Mouse (Mus musculus) limb, embryonic 14.5 days (tissue): ENCODE results near the gene Ubr1. TPM values are rescaled to one million over a fixed set of nuclear protein-coding genes. Genes with fewer than 3 reads are reported as not detected.
A peak's percentile ranks its signal among the peaks of the same experiment; 100 is the strongest.

ENCODE experiments used
- ATAC-seq: fragments of 200-750 bp; cut with Nextera tagmentation; 2 replicates; pipeline ENCODE4 v1.8.0; 2017; ENCODE audit warnings: low read depth, moderate number of reproducible peaks, moderate TSS enrichment; ENCODE audit not compliant: low FRiP score
- DNase-seq: peaks from one replicate; pipeline ENCODE4 v3.0.0-alpha.2; 2015; ENCODE audit warnings: low spot score
- H3K27ac ChIP-seq: fragments of 300-500 bp; sonication (generic); replicated peaks from 2 replicates; pipeline ENCODE4 v1.5.1; 2014; ENCODE audit warnings: low read depth, mild to moderate bottlenecking, low read length, moderate library complexity, mixed read lengths
- H3K27me3 ChIP-seq: fragments of 300-500 bp; sonication (generic); 2 replicates; pipeline ENCODE4 v1.6.1; 2014; ENCODE audit warnings: low read length, mixed read lengths; ENCODE audit not compliant: control insufficient read depth, insufficient read depth
- H3K36me3 ChIP-seq: fragments of 300-500 bp; sonication (generic); 2 replicates; pipeline ENCODE4 v1.6.1; 2014; ENCODE audit warnings: mild to moderate bottlenecking, low read length, moderate library complexity, mixed read lengths; ENCODE audit not compliant: control insufficient read depth, insufficient read depth
- H3K4me1 ChIP-seq: fragments of 300-500 bp; sonication (generic); 2 replicates; pipeline ENCODE4 v1.6.1; 2014; ENCODE audit warnings: antibody characterized with exemption, low read length, mixed read lengths; ENCODE audit not compliant: control insufficient read depth, insufficient read depth
- H3K4me2 ChIP-seq: fragments of 300-500 bp; sonication (generic); replicated peaks from 2 replicates; pipeline ENCODE4 v1.6.1; 2014; ENCODE audit warnings: low read depth, mild to moderate bottlenecking, low read length, moderate library complexity; ENCODE audit not compliant: severe bottlenecking
- H3K4me3 ChIP-seq: fragments of 300-500 bp; sonication (generic); replicated peaks from 2 replicates; pipeline ENCODE4 v1.5.1; 2014; ENCODE audit warnings: low read length
- H3K9ac ChIP-seq: fragments of 300-500 bp; sonication (generic); 2 replicates; pipeline ENCODE4 v1.6.1; 2014; ENCODE audit warnings: mild to moderate bottlenecking, low read depth, low read length, moderate library complexity; ENCODE audit not compliant: severe bottlenecking
- H3K9me3 ChIP-seq: fragments of 300-500 bp; sonication (generic); 2 replicates; pipeline ENCODE4 v1.6.1; 2016; ENCODE audit warnings: low read length; ENCODE audit not compliant: control insufficient read depth
- POLR2A ChIP-seq: fragments of 200-500 bp; IDR thresholded peaks from 2 replicates; pipeline ENCODE4 v1.8.0; 2012; ENCODE audit warnings: inconsistent platforms, mild to moderate bottlenecking, moderate library complexity, borderline replicate concordance; ENCODE audit not compliant: insufficient read depth, insufficient read length; ENCODE audit errors: extremely low read depth
- WGBS: fragments of 180-500 bp; shearing (Covaris S2); extraction: QIAGEN DNeasy Blood & Tissue Kit; methylation state at CpG from one replicate; pipeline ENCODE4 v1.1.7; 2014; 5-methylcytosine and 5-hydroxymethylcytosine counted together
- polyA plus RNA-seq, 2 experiments: library from polyadenylated mRNA; depleted of rRNA in 1 of 2; stranded (reverse) in 1 of 2; unstranded in 1 of 2; fragments of >200 nt; fragmentation: Nextera tagmentation in 1 of 2; extraction: Ambion mirVana in 1 of 2; gene quantifications; 2 replicates each; pipeline versions ENCODE4 v1.2.1 to v1.2.3; 2012 to 2014

Ubr1 gene
- polyA plus RNA-seq (2012; rRNA removed): 16.8 and 29.9 TPM in 2 replicates
- 22.3 and 22.6 TPM in 2 replicates for polyA plus RNA-seq (2014; fragmentation: Nextera tagmentation; extraction: Ambion mirVana)

- Histone ChIP-seq H3K9me3 (no peaks in the 10 kb centered on the region), H3K9ac (peak within 1 kb of the TSS; percentile 85), H3K27ac (peak within 1 kb of the TSS; percentile 73), H3K4me2 (peak within 1 kb of the TSS; percentile 76), H3K27me3 (no peaks in the 10 kb centered on the region), H3K36me3 (no peaks in the 10 kb centered on the region), H3K4me3 (peak within 1 kb of the TSS; percentile 74), H3K4me1 (peaks cover 10% of the 10 kb centered on the region)
- ATAC-seq (peak; percentile 86), DNase-seq (peak; percentile 88)
- WGBS: under 1% methylated on average over 34 of the region's 39 CpGs
- peak; percentile 56; the same call in 1 of the 2 replicates for TF ChIP-seq POLR2A
Observed at GRCm38 (mm10) chr2:120970559-120971080, at the start of gene Ubr1. Ubr1 (minus strand) TSS chr2:120970715.

DNA sequence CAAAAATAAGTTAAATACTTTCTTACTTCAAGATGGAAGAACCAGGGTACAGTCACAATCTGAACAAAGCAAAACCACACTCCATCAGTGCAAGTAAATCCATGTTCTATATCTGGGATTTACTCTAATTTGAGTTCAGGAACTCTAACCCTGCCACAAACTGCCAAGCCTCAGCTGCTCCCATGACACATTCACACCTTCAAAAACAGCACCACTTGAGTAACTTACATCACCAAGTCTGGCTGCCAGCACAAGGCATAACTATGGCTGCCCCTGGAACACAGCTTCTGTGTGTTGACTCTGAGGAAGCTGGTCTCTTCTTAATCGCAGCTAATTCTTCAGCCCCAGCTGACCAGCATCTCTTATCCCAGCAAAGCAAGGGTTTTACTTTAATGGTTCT is 46.6 kb upstream of the Ubr1 start:
- Histone ChIP-seq H3K36me3 (peaks cover 38% of the 10 kb centered on the region), H3K4me3 (no peak overlapping the region), H3K4me1 (no peaks in the 10 kb centered on the region), H3K4me2 (no peak overlapping the region), H3K27ac (no peak overlapping the region), H3K9ac (no peak overlapping the region), H3K9me3 (0 out of 2 replicates have a peak, but pooled peaks cover 3% of the 10 kb centered on the region), H3K27me3 (no peaks in the 10 kb centered on the region)
- DNase-seq (no peak), ATAC-seq (no peak)
- WGBS: 88% methylated on average over 1 of the region's 1 CpGs
- no peak for TF ChIP-seq POLR2A

- 91% methylated on average over 9 of the region's 9 CpGs for WGBS
- no peak overlapping the region for H3K9ac ChIP-seq
- no peak overlapping the region for H3K4me2 ChIP-seq
- no peaks in the 10 kb centered on the region for H3K4me1 ChIP-seq
- DNase-seq: no peak
- ATAC-seq: no peak
- H3K27ac ChIP-seq: no peak overlapping the region
- peaks cover 42% of the 10 kb centered on the region for H3K36me3 ChIP-seq
- no peak overlapping the region for H3K4me3 ChIP-seq
- no peaks in the 10 kb centered on the region for H3K27me3 ChIP-seq
- H3K9me3 ChIP-seq: 0 out of 2 replicates have a peak, but pooled peaks cover 3% of the 10 kb centered on the region
- TF ChIP-seq POLR2A: no peak
Observed at GRCm38 (mm10) chr2:121016226-121016625, 45.7 kb upstream of the Ubr1 start.

DNA sequence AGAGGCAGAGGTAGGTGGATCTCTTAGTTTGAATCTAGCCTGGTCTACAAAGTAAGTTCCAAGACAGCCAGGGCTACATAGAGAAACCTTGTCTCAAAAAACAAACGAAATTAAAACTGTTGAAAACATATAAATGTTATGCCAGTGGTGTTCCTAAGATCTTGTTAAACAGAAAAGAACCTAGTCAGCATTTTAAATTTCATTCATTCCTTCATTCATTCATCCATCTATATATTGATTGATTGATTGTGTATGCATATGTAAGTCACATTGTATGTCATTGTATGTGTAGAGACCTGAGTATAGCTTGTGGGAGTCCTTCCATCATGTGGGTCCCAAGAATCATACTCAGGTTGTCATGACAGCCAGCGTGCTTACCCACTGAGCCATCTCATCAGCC is 45.0 kb upstream of the Ubr1 start:
- Histone ChIP-seq H3K27ac (no peak overlapping the region), H3K9me3 (0 out of 2 replicates have a peak, but pooled peaks cover 3% of the 10 kb centered on the region), H3K9ac (no peak overlapping the region), H3K4me1 (no peaks in the 10 kb centered on the region), H3K4me3 (no peak overlapping the region), H3K4me2 (no peak overlapping the region), H3K27me3 (no peaks in the 10 kb centered on the region), H3K36me3 (peaks cover 42% of the 10 kb centered on the region)
- ATAC-seq (no peak), DNase-seq (no peak)
- TF ChIP-seq POLR2A: no peak
- 83% methylated on average over 2 of the region's 2 CpGs for WGBS

DNA sequence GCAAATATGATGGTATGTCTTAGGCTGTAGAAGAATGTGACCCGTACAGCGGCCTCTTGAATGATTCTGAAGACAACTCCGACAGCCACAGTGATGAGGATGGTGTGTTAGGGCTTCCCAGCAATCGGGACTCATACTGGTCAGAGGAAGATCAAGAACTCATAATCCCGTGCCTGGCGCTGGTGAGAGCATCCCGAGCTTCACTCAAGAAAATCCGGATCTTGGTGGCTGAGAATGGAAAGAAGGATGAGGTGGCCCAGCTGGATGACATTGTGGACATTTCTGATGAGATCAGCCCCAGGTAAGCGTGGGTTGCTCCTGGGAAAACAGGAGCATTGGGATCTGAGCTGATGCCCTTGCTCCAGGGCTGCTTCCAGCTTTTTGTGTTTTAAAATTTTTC is 42.2 kb upstream of the Ubr1 start:
- H3K36me3 ChIP-seq: peaks cover 38% of the 10 kb centered on the region
- H3K4me1 ChIP-seq: peaks cover 7% of the 10 kb centered on the region
- TF ChIP-seq POLR2A: no peak
- no peak overlapping the region for H3K9ac ChIP-seq
- H3K4me3 ChIP-seq: no peak overlapping the region
- H3K4me2 ChIP-seq: no peak overlapping the region
- ATAC-seq: no peak
- no peaks in the 10 kb centered on the region for H3K27me3 ChIP-seq
- 0 out of 2 replicates have a peak, but pooled peaks cover under 1% of the 10 kb centered on the region for H3K9me3 ChIP-seq
- DNase-seq: no peak
- H3K27ac ChIP-seq: no peak overlapping the region
- 90% methylated on average over 9 of the region's 9 CpGs for WGBS
